Mouse (Mus musculus) CH12.LX (cell line): ENCODE measurements at regions not wholly inside any gene's neighbourhood (a gene's known extent, or its start where the extent isn't known, plus 50 kb on each side); places are given as distances from the start of the nearest gene placed in this dataset.

Experiments used
- DNase-seq: peaks from one replicate; pipeline ENCODE4 v3.0.0-alpha.2; 2013; ENCODE audit errors: extremely low read depth
- H3K27ac ChIP-seq: 2 replicates; pipeline ENCODE4 v1.5.1; 2012; ENCODE audit warnings: low read depth, mild to moderate bottlenecking, control low read depth, moderate library complexity; ENCODE audit not compliant: insufficient read depth
- H3K27me3 ChIP-seq: replicated peaks from 2 replicates; pipeline ENCODE3; 2012; ENCODE audit warnings: inconsistent platforms
- H3K36me3 ChIP-seq, 2 experiments: replicated peaks in 1 of 2; 2 replicates each; pipeline versions ENCODE3 to v1.6.1; 2012; ENCODE audit warnings: inconsistent platforms in 1 of 2, low read length in 1 of 2, mild to moderate bottlenecking in 1 of 2, mixed read lengths in 1 of 2, moderate library complexity in 1 of 2; ENCODE audit not compliant: control insufficient read depth in 1 of 2, insufficient read depth in 1 of 2
- H3K4me1 ChIP-seq, 2 experiments: 2 replicates each; pipeline ENCODE4 v1.6.1; 2012; ENCODE audit warnings: inconsistent platforms in 1 of 2, moderate library complexity in 1 of 2; ENCODE audit not compliant: insufficient read depth in 2 of 2, control insufficient read depth in 1 of 2
- H3K4me2 ChIP-seq: 2 replicates; pipeline ENCODE4 v1.6.1; 2012; ENCODE audit warnings: low read depth, mild to moderate bottlenecking, control low read depth; ENCODE audit not compliant: poor library complexity, insufficient read depth, severe bottlenecking
- H3K4me3 ChIP-seq, 3 experiments: fragments of 150-350 bp in 1 of 3; sonication (generic) in 1 of 3; replicated peaks in 1 of 3; 2 replicates each; pipeline versions ENCODE3 to v1.5.1; 2011 to 2012; ENCODE audit warnings: low read depth in 2 of 3, low read length in 2 of 3, mild to moderate bottlenecking in 2 of 3, moderate library complexity in 2 of 3, control low read depth in 1 of 3, improper control_type of control experiment in 1 of 3, inconsistent platforms in 1 of 3, mixed read lengths in 1 of 3; ENCODE audit not compliant: poor library complexity in 1 of 3
- H3K79me2 ChIP-seq: replicated peaks from 2 replicates; pipeline ENCODE4 v1.6.1; 2012; ENCODE audit warnings: mild to moderate bottlenecking, moderate library complexity; ENCODE audit not compliant: control insufficient read depth, poor library complexity, insufficient read depth, severe bottlenecking; ENCODE audit errors: extremely low read depth
- H3K9ac ChIP-seq: 2 replicates; pipeline ENCODE4 v1.6.1; 2012; ENCODE audit warnings: low read depth, mild to moderate bottlenecking, control low read depth, moderate library complexity; ENCODE audit not compliant: insufficient read depth
- H3K9me3 ChIP-seq: replicated peaks from 2 replicates; pipeline ENCODE3; 2012; ENCODE audit warnings: low read length, inconsistent platforms, mixed read lengths
- CHD2 ChIP-seq: IDR thresholded peaks from 2 replicates; pipeline ENCODE4 v1.6.1; 2011; ENCODE audit warnings: low read length, improper control_type of control experiment
- ELF1 ChIP-seq: IDR thresholded peaks from 2 replicates; pipeline ENCODE4 v1.6.1; 2014; ENCODE audit warnings: low read depth, mild to moderate bottlenecking, inconsistent platforms, low read length, improper control_type of control experiment
- JUND ChIP-seq: conservative IDR thresholded peaks from 2 replicates; pipeline ENCODE4 v1.6.1; 2011; ENCODE audit warnings: low read depth, low read length, improper control_type of control experiment
- MYC ChIP-seq: IDR thresholded peaks from 2 replicates; pipeline ENCODE4 v1.6.1; 2011; ENCODE audit warnings: low read depth, mild to moderate bottlenecking, improper control_type of control experiment, low read length
- RCOR1 ChIP-seq: conservative IDR thresholded peaks from 2 replicates; pipeline ENCODE4 v1.6.1; 2012; ENCODE audit warnings: low read depth, mild to moderate bottlenecking, inconsistent platforms, low read length, improper control_type of control experiment
- SMC3 ChIP-seq: IDR thresholded peaks from 2 replicates; pipeline ENCODE4 v1.6.1; 2011; ENCODE audit warnings: low read depth, low read length, improper control_type of control experiment
- ZKSCAN1 ChIP-seq: IDR thresholded peaks from 2 replicates; pipeline ENCODE4 v1.6.1; 2012; ENCODE audit warnings: low read depth, inconsistent platforms, low read length, improper control_type of control experiment, borderline replicate concordance
- dilution Hi-C: fragments of 300-500 bp; cut with MboI; formaldehyde crosslinking; loops from 2 replicates; pipeline ENCODE4 v1.14.3; 2020; ENCODE audit warnings: low sequenced_read_pairs; ENCODE audit not compliant: extremely low pct_unique_long_range_greater_than_20kb, extremely low pct_ligation_motif_present
- in situ Hi-C: fragments of 300-500 bp; cut with MboI; formaldehyde crosslinking; loops from 3 replicates; pipeline ENCODE4 v1.14.3; 2019; ENCODE audit warnings: low sequenced_read_pairs, low pct_ligation_motif_present, low pct_unique_long_range_greater_than_20kb, mixed read lengths

- Histone ChIP-seq H3K79me2 (no peaks in the 10 kb centered on the region), H3K36me3 (no peaks in the 10 kb centered on the region), H3K4me2 (no peak overlapping the region), H3K27ac (no peak overlapping the region), H3K4me1 (no peaks in the 10 kb centered on the region), H3K4me3 (no peak overlapping the region), H3K9ac (no peak overlapping the region), H3K9me3 (peaks cover 58% of the 10 kb centered on the region)
- no peak for DNase-seq
- in situ Hi-C loops = no loop called here
- dilution Hi-C loops = no loop called here
- no peak for TF ChIP-seq ELF1
- no peak for TF ChIP-seq RCOR1
- no peak for TF ChIP-seq SMC3
- TF ChIP-seq ZKSCAN1 = no peak
- TF ChIP-seq, all 38 proteins: peak for 0
- no peaks in the 10 kb centered on the region for H3K27me3 ChIP-seq
Observed at GRCm38 (mm10) chr9:112446981-112447380, 211.2 kb upstream of the Arpp21 start.

GRCm38 (mm10) chr9:112446027-112446352, 210.3 kb upstream of the Arpp21 start:
- no peaks in the 10 kb centered on the region for H3K79me2 ChIP-seq
- H3K9ac ChIP-seq = no peak overlapping the region
- no peak for DNase-seq
- no peaks in the 10 kb centered on the region for H3K4me1 ChIP-seq
- TF ChIP-seq CHD2 = no peak
- TF ChIP-seq JUND = no peak
- H3K36me3 ChIP-seq = no peaks in the 10 kb centered on the region
- in situ Hi-C loops (no loop called here), dilution Hi-C loops (no loop called here)
- H3K27ac ChIP-seq = no peak overlapping the region
- H3K9me3 ChIP-seq = peaks cover 59% of the 10 kb centered on the region
- H3K4me3 ChIP-seq = no peak overlapping the region
- H3K27me3 ChIP-seq = no peaks in the 10 kb centered on the region
- no peak overlapping the region for H3K4me2 ChIP-seq

GRCm38 (mm10) chr9:112445230-112446026, 209.7 kb upstream of the Arpp21 start:
- Histone ChIP-seq H3K4me2 (no peak overlapping the region), H3K27me3 (no peaks in the 10 kb centered on the region), H3K4me3 (no peak overlapping the region), H3K36me3 (no peaks in the 10 kb centered on the region), H3K79me2 (no peaks in the 10 kb centered on the region), H3K9me3 (peaks cover 62% of the 10 kb centered on the region), H3K9ac (no peak overlapping the region), H3K4me1 (no peaks in the 10 kb centered on the region), H3K27ac (no peak overlapping the region)
- dilution Hi-C loops = no loop called here
- no peak for TF ChIP-seq MYC
- in situ Hi-C loops = no loop called here
- DNase-seq = no peak
